Mouse (Mus musculus): ENCODE data around the gene Ran. TPM values are rescaled to one million over a fixed set of nuclear protein-coding genes. Genes with fewer than 3 reads are reported as not detected.

Gene Ran
- polyA plus RNA-seq, 1 experiment from 2014 or later = 426 TPM

- Histone ChIP-seq H3K4me1 (replicated peaks) (peaks cover 35% of the 10 kb centered on the region), H3K4me2 (no peak overlapping the region), H3K9ac (0 out of 2 replicates have a peak overlapping the region, but pooled peaks have one; percentile 16), H3K36me3 (peaks cover 25% of the 10 kb centered on the region), H3K9me3 (replicated peaks) (no peaks in the 10 kb centered on the region), H3K27ac (ENCODE audit: poor library complexity, severe bottlenecking) (no peak overlapping the region), H3K27me3 (replicated peaks) (no peaks in the 10 kb centered on the region), H3K4me3 (no peak overlapping the region)
- peak; percentile 63 for ATAC-seq (ENCODE audit: insufficient number of reproducible peaks, low FRiP score)
- 42% methylated on average over 8 of the region's 8 CpGs for WGBS
Observed at GRCm38 (mm10) chr5:129000706-129001468, 19.0 kb upstream of the Ran start.

GRCm38 (mm10) chr5:129002571-129003011, 17.3 kb upstream of the Ran start:
- Histone ChIP-seq H3K9me3 (replicated peaks) (no peaks in the 10 kb centered on the region), H3K36me3 (peaks cover 18% of the 10 kb centered on the region), H3K4me1 (replicated peaks) (peaks cover 51% of the 10 kb centered on the region), H3K27me3 (replicated peaks) (no peaks in the 10 kb centered on the region), H3K27ac (ENCODE audit: poor library complexity, severe bottlenecking) (peak overlapping the region; percentile 52), H3K9ac (0 out of 2 replicates have a peak overlapping the region, but pooled peaks have one; percentile 49), H3K4me2 (peak overlapping the region; percentile 59), H3K4me3 (no peak overlapping the region)
- ATAC-seq (ENCODE audit: insufficient number of reproducible peaks, low FRiP score) = peak; percentile 41
- 5% methylated on average over 14 of the region's 14 CpGs for WGBS

GRCm38 (mm10) chr5:129005416-129005815, 14.5 kb upstream of the Ran start:
- Histone ChIP-seq H3K9ac (no peak overlapping the region), H3K9me3 (replicated peaks) (no peaks in the 10 kb centered on the region), H3K4me2 (0 out of 2 replicates have a peak overlapping the region, but pooled peaks have one; percentile 85), H3K27me3 (replicated peaks) (no peaks in the 10 kb centered on the region), H3K4me1 (replicated peaks) (peaks cover 51% of the 10 kb centered on the region), H3K36me3 (peaks cover 3% of the 10 kb centered on the region; the same call in 1 of the 2 replicates), H3K27ac (ENCODE audit: poor library complexity, severe bottlenecking) (no peak overlapping the region), H3K4me3 (no peak overlapping the region)
- WGBS = 84% methylated on average over 3 of the region's 3 CpGs
- no peak for ATAC-seq (ENCODE audit: insufficient number of reproducible peaks, low FRiP score)

- H3K36me3 ChIP-seq = peaks cover 3% of the 10 kb centered on the region; the same call in 1 of the 2 replicates
- H3K4me2 ChIP-seq = peak overlapping the region; percentile 85
- H3K27me3 ChIP-seq (replicated peaks) = no peaks in the 10 kb centered on the region
- 72% methylated on average over 18 of the region's 18 CpGs for WGBS
- H3K9ac ChIP-seq = no peak overlapping the region
- H3K4me3 ChIP-seq = peak overlapping the region; percentile 78
- no peaks in the 10 kb centered on the region for H3K9me3 ChIP-seq (replicated peaks)
- ATAC-seq (ENCODE audit: insufficient number of reproducible peaks, low FRiP score) = no peak
- 0 out of 2 replicates have a peak overlapping the region, but pooled peaks have one; percentile 21 for H3K27ac ChIP-seq (ENCODE audit: poor library complexity, severe bottlenecking)
- peaks cover 44% of the 10 kb centered on the region for H3K4me1 ChIP-seq (replicated peaks)
Observed at GRCm38 (mm10) chr5:129006031-129006788, 13.7 kb upstream of the Ran start.

GRCm38 (mm10) chr5:129007105-129007957, 12.5 kb upstream of the Ran start:
- Histone ChIP-seq H3K9ac (peak overlapping the region; percentile 89), H3K27ac (ENCODE audit: poor library complexity, severe bottlenecking) (no peak overlapping the region; the same call in 1 of the 2 replicates), H3K27me3 (replicated peaks) (no peaks in the 10 kb centered on the region), H3K4me1 (replicated peaks) (peaks cover 33% of the 10 kb centered on the region), H3K4me3 (peak overlapping the region; percentile 78), H3K36me3 (peaks cover 3% of the 10 kb centered on the region; the same call in 1 of the 2 replicates), H3K9me3 (replicated peaks) (no peaks in the 10 kb centered on the region), H3K4me2 (peak overlapping the region; percentile 85)
- WGBS = 51% methylated on average over 14 of the region's 14 CpGs
- peak; percentile 39; the same call in 1 of the 2 replicates for ATAC-seq (ENCODE audit: insufficient number of reproducible peaks, low FRiP score)

GRCm38 (mm10) chr5:129008008-129008407, 11.9 kb upstream of the Ran start:
- H3K4me1 ChIP-seq (replicated peaks) = peaks cover 26% of the 10 kb centered on the region
- H3K27me3 ChIP-seq (replicated peaks) = no peaks in the 10 kb centered on the region
- H3K9ac ChIP-seq = peak overlapping the region; percentile 89
- peak overlapping the region; percentile 64 for H3K27ac ChIP-seq (ENCODE audit: poor library complexity, severe bottlenecking)
- ATAC-seq (ENCODE audit: insufficient number of reproducible peaks, low FRiP score) = no peak; the same call in 1 of the 2 replicates
- peak overlapping the region; percentile 85 for H3K4me2 ChIP-seq
- no peaks in the 10 kb centered on the region for H3K9me3 ChIP-seq (replicated peaks)
- 0% methylated on average over 16 of the region's 18 CpGs for WGBS
- peak overlapping the region; percentile 78 for H3K4me3 ChIP-seq
- peaks cover 3% of the 10 kb centered on the region; the same call in 1 of the 2 replicates for H3K36me3 ChIP-seq

- peak within 1 kb of the TSS; percentile 64 for H3K27ac ChIP-seq (ENCODE audit: poor library complexity, severe bottlenecking)
- H3K9me3 ChIP-seq (replicated peaks) = no peaks in the 10 kb centered on the region
- no peaks in the 10 kb centered on the region for H3K27me3 ChIP-seq (replicated peaks)
- peaks cover 3% of the 10 kb centered on the region; the same call in 1 of the 2 replicates for H3K36me3 ChIP-seq
- H3K9ac ChIP-seq = peak within 1 kb of the TSS; percentile 89
- peak; percentile 95 for ATAC-seq (ENCODE audit: insufficient number of reproducible peaks, low FRiP score)
- H3K4me2 ChIP-seq = peak within 1 kb of the TSS; percentile 85
- H3K4me3 ChIP-seq = peak within 1 kb of the TSS; percentile 78
- under 1% methylated on average over 38 of the region's 39 CpGs for WGBS
- H3K4me1 ChIP-seq (replicated peaks) = peaks cover 23% of the 10 kb centered on the region
Observed at GRCm38 (mm10) chr5:129008412-129008826, 11.4 kb upstream of the Ran start, which contains the start of gene Stx2. Gene Stx2, minus strand, starts transcription at chr5:129008574.

- peaks cover 3% of the 10 kb centered on the region; the same call in 1 of the 2 replicates for H3K36me3 ChIP-seq
- WGBS = 53% methylated on average over 3 of the region's 3 CpGs
Observed at GRCm38 (mm10) chr5:129009577-129009976, 10.3 kb upstream of the Ran start.

GRCm38 (mm10) chr5:129010937-129011336, 8.9 kb upstream of the Ran start:
- no peak for ATAC-seq (ENCODE audit: insufficient number of reproducible peaks, low FRiP score)
- Histone ChIP-seq H3K9ac (no peak overlapping the region), H3K27ac (ENCODE audit: poor library complexity, severe bottlenecking) (no peak overlapping the region), H3K36me3 (no peaks in the 10 kb centered on the region), H3K9me3 (replicated peaks) (no peaks in the 10 kb centered on the region), H3K4me1 (replicated peaks) (peaks cover 21% of the 10 kb centered on the region), H3K4me3 (no peak overlapping the region), H3K4me2 (no peak overlapping the region), H3K27me3 (replicated peaks) (no peaks in the 10 kb centered on the region)
- 85% methylated on average over 2 of the region's 2 CpGs for WGBS

More at GRCm38 (mm10) chr5:129009577-129009976, 10.3 kb upstream of the Ran start:
- ATAC-seq (ENCODE audit: insufficient number of reproducible peaks, low FRiP score) = no peak
- no peak overlapping the region for H3K4me3 ChIP-seq
- no peak overlapping the region for H3K9ac ChIP-seq
- no peak overlapping the region for H3K27ac ChIP-seq (ENCODE audit: poor library complexity, severe bottlenecking)
- H3K4me1 ChIP-seq (replicated peaks) = peaks cover 23% of the 10 kb centered on the region
- H3K27me3 ChIP-seq (replicated peaks) = no peaks in the 10 kb centered on the region
- no peaks in the 10 kb centered on the region for H3K9me3 ChIP-seq (replicated peaks)
- H3K4me2 ChIP-seq = no peak overlapping the region

GRCm38 (mm10) chr5:129015020-129015419, 4.8 kb upstream of the Ran start:
- Histone ChIP-seq H3K27ac (ENCODE audit: poor library complexity, severe bottlenecking) (no peak overlapping the region), H3K36me3 (no peaks in the 10 kb centered on the region), H3K4me1 (replicated peaks) (0 out of 2 replicates have a peak, but pooled peaks cover 4% of the 10 kb centered on the region), H3K27me3 (replicated peaks) (no peaks in the 10 kb centered on the region), H3K4me2 (no peak overlapping the region), H3K9me3 (replicated peaks) (no peaks in the 10 kb centered on the region), H3K9ac (no peak overlapping the region), H3K4me3 (no peak overlapping the region)
- no peak for ATAC-seq (ENCODE audit: insufficient number of reproducible peaks, low FRiP score)
- 67% methylated on average over 3 of the region's 3 CpGs for WGBS

All from heart, embryonic 12.5 days (tissue).